Mouse (Mus musculus) forebrain, postnatal 0 days (tissue): ENCODE measurements around the gene Gm11214. TPM values are rescaled to one million over a fixed set of nuclear protein-coding genes. Genes with fewer than 3 reads are reported as not detected.

ENCODE experiments used
- ATAC-seq: fragments of 200-750 bp; cut with Nextera tagmentation; 2 replicates; pipeline ENCODE4 v1.8.0; 2017; ENCODE audit warnings: mild to moderate bottlenecking, moderate library complexity
- DNase-seq: peaks from one replicate; pipeline ENCODE4 v3.0.0-alpha.2; 2015
- H3K27ac ChIP-seq: fragments of 300-500 bp; sonication (generic); 2 replicates; pipeline ENCODE4 v1.5.1; 2014; ENCODE audit warnings: low read depth, mild to moderate bottlenecking, antibody characterized with exemption, low read length, moderate library complexity, mixed read lengths
- H3K27me3 ChIP-seq: fragments of 300-500 bp; sonication (generic); 2 replicates; pipeline ENCODE4 v1.6.1; 2014; ENCODE audit warnings: mild to moderate bottlenecking, low read length, mixed read lengths; ENCODE audit not compliant: insufficient read depth
- H3K36me3 ChIP-seq: fragments of 300-500 bp; sonication (generic); 2 replicates; pipeline ENCODE4 v1.6.1; 2014; ENCODE audit warnings: mild to moderate bottlenecking, moderate library complexity; ENCODE audit not compliant: insufficient read depth
- H3K4me1 ChIP-seq: fragments of 300-500 bp; sonication (generic); 2 replicates; pipeline ENCODE4 v1.6.1; 2014; ENCODE audit warnings: antibody characterized with exemption; ENCODE audit not compliant: insufficient read depth
- H3K4me2 ChIP-seq: fragments of 300-500 bp; sonication (generic); 2 replicates; pipeline ENCODE4 v1.6.1; 2014; ENCODE audit warnings: low read depth, mild to moderate bottlenecking, moderate library complexity
- H3K4me3 ChIP-seq: fragments of 300-500 bp; sonication (generic); 2 replicates; pipeline ENCODE4 v1.5.1; 2014; ENCODE audit warnings: low read depth, low read length, mixed read lengths
- H3K9ac ChIP-seq: fragments of 300-500 bp; sonication (generic); 2 replicates; pipeline ENCODE4 v1.6.1; 2014; ENCODE audit warnings: mild to moderate bottlenecking
- H3K9me3 ChIP-seq: fragments of 300-500 bp; sonication (generic); 2 replicates; pipeline ENCODE4 v1.6.1; 2016; ENCODE audit warnings: low read length
- CTCF ChIP-seq: sonication (generic); IDR thresholded peaks from 2 replicates; pipeline ENCODE4 v1.5.1; 2016; ENCODE audit warnings: antibody characterized with exemption, control low read depth, low read depth
- WGBS: fragments of 180-500 bp; shearing (Covaris S2); extraction: QIAGEN DNeasy Blood & Tissue Kit; methylation state at CpG from one replicate; pipeline ENCODE4 v1.1.7; 2014; 5-methylcytosine and 5-hydroxymethylcytosine counted together
- polyA plus RNA-seq: library from polyadenylated mRNA; unstranded; fragments of >200 nt; fragmentation: Nextera tagmentation; extraction: Ambion mirVana; gene quantifications from 2 replicates; pipeline ENCODE4 v1.2.1, GENCODE M21; 2015
- total RNA-seq: library from RNA; depleted of rRNA; stranded (reverse); fragments of >200 nt; gene quantifications from 2 replicates; pipeline ENCODE4 v1.2.3, GENCODE M21; 2014

The Gm11214 gene
- total and polyA plus RNA-seq, 2 experiments from 2014 or later, result not detected

GRCm38 (mm10) chr4:63684412-63685252 lies 21.5 kb upstream of the Gm11214 start:
- Histone ChIP-seq H3K27ac (no peak overlapping the region), H3K4me1 (no peaks in the 10 kb centered on the region), H3K9me3 (no peaks in the 10 kb centered on the region), H3K9ac (no peak overlapping the region), H3K36me3 (no peaks in the 10 kb centered on the region), H3K27me3 (no peaks in the 10 kb centered on the region), H3K4me2 (no peak overlapping the region), H3K4me3 (no peak overlapping the region)
- DNase-seq, result no peak
- no peak for ATAC-seq
- TF ChIP-seq CTCF, result no peak
- WGBS, result 87% methylated on average over 10 of the region's 10 CpGs

GRCm38 (mm10) chr4:63683716-63684115 lies 20.5 kb upstream of the Gm11214 start:
- Histone ChIP-seq H3K4me3 (no peak overlapping the region), H3K27me3 (no peaks in the 10 kb centered on the region), H3K4me1 (no peaks in the 10 kb centered on the region), H3K4me2 (no peak overlapping the region), H3K9me3 (no peaks in the 10 kb centered on the region), H3K36me3 (no peaks in the 10 kb centered on the region), H3K9ac (no peak overlapping the region), H3K27ac (no peak overlapping the region)
- DNase-seq, result no peak
- no peak for ATAC-seq
- TF ChIP-seq CTCF, result no peak
- WGBS, result 85% methylated on average over 6 of the region's 6 CpGs

- WGBS, result 83% methylated on average over 11 of the region's 11 CpGs
- Histone ChIP-seq H3K9ac (no peak overlapping the region), H3K4me2 (no peak overlapping the region), H3K4me3 (no peak overlapping the region), H3K27me3 (no peaks in the 10 kb centered on the region), H3K36me3 (no peaks in the 10 kb centered on the region), H3K4me1 (no peaks in the 10 kb centered on the region), H3K27ac (no peak overlapping the region), H3K9me3 (no peaks in the 10 kb centered on the region)
- TF ChIP-seq CTCF, result no peak
- ATAC-seq (no peak), DNase-seq (no peak)
These were observed 19.9 kb upstream of the Gm11214 start for GRCm38 (mm10) chr4:63683056-63683455.

DNA sequence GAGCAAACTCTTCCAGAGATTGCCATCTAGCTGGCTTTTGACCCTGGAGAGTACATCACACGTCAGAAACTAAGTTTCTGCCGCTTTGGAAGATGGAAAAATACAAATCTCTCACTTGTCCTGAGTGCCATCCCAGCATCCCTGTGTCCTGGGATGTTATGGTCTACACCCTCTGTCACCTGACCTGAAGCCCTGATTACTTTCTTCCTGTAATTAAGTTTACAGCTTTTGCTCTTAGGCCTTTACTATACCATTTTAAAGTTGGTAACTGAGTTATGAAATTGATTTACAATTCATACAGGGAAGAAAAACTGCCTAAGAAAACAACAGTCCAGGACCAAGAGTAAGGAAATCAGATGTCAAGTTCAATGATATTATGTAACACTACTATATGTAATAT lies 19.3 kb upstream of the Gm11214 start:
- H3K27ac ChIP-seq, result no peak overlapping the region
- 80% methylated on average over 2 of the region's 2 CpGs for WGBS
- H3K4me3 ChIP-seq, result no peak overlapping the region
- no peak overlapping the region for H3K4me2 ChIP-seq
- no peak for DNase-seq
- H3K27me3 ChIP-seq, result no peaks in the 10 kb centered on the region
- no peak for TF ChIP-seq CTCF
- no peaks in the 10 kb centered on the region for H3K36me3 ChIP-seq
- no peaks in the 10 kb centered on the region for H3K9me3 ChIP-seq
- ATAC-seq, result no peak
- no peaks in the 10 kb centered on the region for H3K4me1 ChIP-seq
- H3K9ac ChIP-seq, result no peak overlapping the region

DNA sequence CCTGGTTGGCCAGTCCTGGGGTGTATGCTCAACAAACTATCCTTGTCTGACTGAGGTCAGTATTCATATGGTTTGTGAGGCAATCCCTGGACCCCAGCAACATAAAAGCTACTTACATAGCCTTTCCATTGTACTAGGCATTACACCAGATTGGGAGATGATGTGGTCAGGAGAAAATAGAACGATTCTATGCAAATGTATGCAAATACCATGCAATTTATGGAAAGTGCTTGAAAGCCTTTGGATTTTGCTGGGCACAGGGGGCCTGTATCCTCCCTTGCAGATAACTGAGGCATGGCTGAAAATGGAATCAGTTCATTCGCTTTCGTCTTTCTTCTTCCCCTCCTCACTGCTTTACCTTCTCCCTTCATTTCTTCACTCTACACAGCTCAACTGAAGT lies 18.4 kb upstream of the Gm11214 start:
- Histone ChIP-seq H3K9ac (no peak overlapping the region), H3K9me3 (no peaks in the 10 kb centered on the region), H3K36me3 (no peaks in the 10 kb centered on the region), H3K4me1 (no peaks in the 10 kb centered on the region), H3K4me2 (no peak overlapping the region), H3K4me3 (no peak overlapping the region), H3K27me3 (no peaks in the 10 kb centered on the region), H3K27ac (no peak overlapping the region)
- ATAC-seq (no peak), DNase-seq (no peak)
- WGBS, result 68% methylated on average over 3 of the region's 3 CpGs
- TF ChIP-seq CTCF, result no peak

- DNase-seq (no peak), ATAC-seq (no peak)
- 72% methylated on average over 2 of the region's 2 CpGs for WGBS
- Histone ChIP-seq H3K9ac (no peak overlapping the region), H3K36me3 (no peaks in the 10 kb centered on the region), H3K27me3 (no peaks in the 10 kb centered on the region), H3K4me1 (no peaks in the 10 kb centered on the region), H3K9me3 (no peaks in the 10 kb centered on the region), H3K4me3 (no peak overlapping the region), H3K27ac (no peak overlapping the region), H3K4me2 (no peak overlapping the region)
- TF ChIP-seq CTCF, result no peak
These were observed 11.9 kb upstream of the Gm11214 start for GRCm38 (mm10) chr4:63675128-63675527.

GRCm38 (mm10) chr4:63668255-63668654 lies 5.1 kb upstream of the Gm11214 start:
- Histone ChIP-seq H3K27ac (no peak overlapping the region), H3K4me2 (no peak overlapping the region), H3K9ac (no peak overlapping the region), H3K4me3 (no peak overlapping the region), H3K36me3 (no peaks in the 10 kb centered on the region), H3K27me3 (no peaks in the 10 kb centered on the region), H3K4me1 (no peaks in the 10 kb centered on the region), H3K9me3 (no peaks in the 10 kb centered on the region)
- no peak for TF ChIP-seq CTCF
- ATAC-seq, result no peak
- WGBS, result 55% methylated on average over 4 of the region's 4 CpGs
- no peak for DNase-seq
